Mouse (Mus musculus): ENCODE results near the gene Diras2.

DNA sequence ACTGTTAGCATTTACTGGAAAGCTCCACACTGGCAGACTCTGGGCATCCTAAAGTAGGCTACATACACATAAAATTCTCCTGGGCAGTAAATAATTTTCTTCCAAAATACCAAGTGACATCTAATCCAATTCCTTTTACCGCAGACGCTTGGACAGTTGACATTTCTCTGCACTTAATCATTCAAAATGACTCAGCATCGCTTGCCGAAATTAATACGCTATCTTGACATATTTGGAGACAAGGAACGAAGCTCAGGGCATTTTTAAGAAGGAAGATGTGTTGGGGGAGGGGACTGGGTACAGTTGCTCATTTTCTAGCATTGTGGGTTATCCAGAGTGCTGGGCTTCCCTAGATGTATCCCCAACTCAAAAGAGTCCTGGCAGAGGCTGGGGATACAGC, 15.2 kb upstream of the Diras2 start:
- TF ChIP-seq POLR2A (IDR thresholded peaks at IDR 0.05; ENCODE audit: low read depth, low read length) = no peak
- no peak for TF ChIP-seq CTCF (IDR thresholded peaks at IDR 0.05; ENCODE audit: extremely low read depth, insufficient read depth, insufficient read length, insufficient replicate concordance)
